Mouse (Mus musculus) limb, embryonic 11.5 days (tissue): ENCODE data around the gene Eif2ak1. TPM values are rescaled to one million over a fixed set of nuclear protein-coding genes. Genes with fewer than 3 reads are reported as not detected.

Experiments
- ATAC-seq: fragments of 200-750 bp; cut with Nextera tagmentation; 2 replicates; pipeline ENCODE4 v1.8.0; 2017; ENCODE audit warnings: low read depth; ENCODE audit not compliant: insufficient number of reproducible peaks, low FRiP score, low TSS enrichment
- DNase-seq: peaks from one replicate; pipeline ENCODE4 v3.0.0-alpha.2; 2015; ENCODE audit warnings: low spot score
- H3K27ac ChIP-seq: fragments of 300-500 bp; sonication (generic); replicated peaks from 2 replicates; pipeline ENCODE4 v1.5.1; 2014; ENCODE audit warnings: low read depth, mild to moderate bottlenecking, low read length
- H3K27me3 ChIP-seq: fragments of 300-500 bp; sonication (generic); 2 replicates; pipeline ENCODE4 v1.6.1; 2014; ENCODE audit warnings: mild to moderate bottlenecking, low read length, mixed read lengths; ENCODE audit not compliant: control insufficient read depth, insufficient read depth
- H3K36me3 ChIP-seq: fragments of 300-500 bp; sonication (generic); 2 replicates; pipeline ENCODE4 v1.6.1; 2014; ENCODE audit warnings: mild to moderate bottlenecking, low read length, moderate library complexity, mixed read lengths; ENCODE audit not compliant: control insufficient read depth, insufficient read depth
- H3K4me1 ChIP-seq: fragments of 300-500 bp; sonication (generic); 2 replicates; pipeline ENCODE4 v1.6.1; 2014; ENCODE audit warnings: low read length, mixed read lengths; ENCODE audit not compliant: control insufficient read depth, insufficient read depth
- H3K4me2 ChIP-seq: fragments of 300-500 bp; sonication (generic); 2 replicates; pipeline ENCODE4 v1.6.1; 2014; ENCODE audit warnings: low read depth, mild to moderate bottlenecking, moderate library complexity; ENCODE audit not compliant: severe bottlenecking
- H3K4me3 ChIP-seq: fragments of 300-500 bp; sonication (generic); 2 replicates; pipeline ENCODE4 v1.5.1; 2014; ENCODE audit warnings: low read depth, low read length
- H3K9ac ChIP-seq: fragments of 300-500 bp; sonication (generic); 2 replicates; pipeline ENCODE4 v1.6.1; 2014; ENCODE audit warnings: mild to moderate bottlenecking, low read length
- H3K9me3 ChIP-seq: fragments of 300-500 bp; sonication (generic); 2 replicates; pipeline ENCODE4 v1.6.1; 2016; ENCODE audit warnings: low read length; ENCODE audit not compliant: control insufficient read depth
- WGBS: fragments of 180-500 bp; shearing (Covaris S2); extraction: QIAGEN DNeasy Blood & Tissue Kit; methylation state at CpG from one replicate; pipeline ENCODE4 v1.1.7; 2014; 5-methylcytosine and 5-hydroxymethylcytosine counted together
- polyA plus RNA-seq: library from polyadenylated mRNA; unstranded; fragments of >200 nt; fragmentation: Nextera tagmentation; extraction: Ambion mirVana; gene quantifications from 2 replicates; pipeline ENCODE4 v1.2.1, GENCODE M21; 2014

The Eif2ak1 gene
- polyA plus RNA-seq, 1 experiment from 2014 or later, result 55.1 TPM

GRCm38 (mm10) chr5:143948361-143948760 is 130.8 kb downstream of the Eif2ak1 start:
- DNase-seq (no peak), ATAC-seq (no peak)
- 86% methylated on average over 12 of the region's 12 CpGs for WGBS
- no peak overlapping the region for H3K27ac ChIP-seq
- H3K27me3 ChIP-seq, result no peaks in the 10 kb centered on the region
- no peaks in the 10 kb centered on the region for H3K36me3 ChIP-seq
- H3K4me1 ChIP-seq, result no peaks in the 10 kb centered on the region
- no peaks in the 10 kb centered on the region for H3K9me3 ChIP-seq
- no peak overlapping the region for H3K4me2 ChIP-seq
- H3K4me3 ChIP-seq, result no peak overlapping the region
- H3K9ac ChIP-seq, result no peak overlapping the region

GRCm38 (mm10) chr5:143950016-143950415 is 132.4 kb downstream of the Eif2ak1 start:
- no peaks in the 10 kb centered on the region for H3K27me3 ChIP-seq
- H3K36me3 ChIP-seq, result no peaks in the 10 kb centered on the region
- H3K4me1 ChIP-seq, result no peaks in the 10 kb centered on the region
- WGBS, result 31% methylated on average over 5 of the region's 5 CpGs
- no peak overlapping the region for H3K9ac ChIP-seq
- H3K4me2 ChIP-seq, result no peak overlapping the region
- no peak overlapping the region for H3K4me3 ChIP-seq
- H3K9me3 ChIP-seq, result no peaks in the 10 kb centered on the region
- DNase-seq, result no peak
- H3K27ac ChIP-seq, result no peak overlapping the region
- no peak for ATAC-seq

Other genes starting within 250 kb of the Eif2ak1 start
- 49.6 and 51.0 TPM in 2 replicates for gene Cyth3, start 195.3 kb upstream of the Eif2ak1 start, polyA plus RNA-seq
- gene Usp42, start 85.5 kb upstream of the Eif2ak1 start, polyA plus RNA-seq, result 33.5 and 39.5 TPM in 2 replicates
- 0.21 TPM in 2 replicates for gene Ankrd61, start 79.9 kb downstream of the Eif2ak1 start, polyA plus RNA-seq
- 111 and 114 TPM in 2 replicates for gene Aimp2, start 92.1 kb downstream of the Eif2ak1 start, polyA plus RNA-seq
- 39.1 and 39.3 TPM in 2 replicates for gene Pms2, start 92.2 kb downstream of the Eif2ak1 start, polyA plus RNA-seq
- 0.69 and 0.87 TPM in 2 replicates for gene Gm42421, start 110.4 kb downstream of the Eif2ak1 start, polyA plus RNA-seq
- gene Rsph10b, start 115.2 kb downstream of the Eif2ak1 start, polyA plus RNA-seq, result 0.68 and 0.73 TPM in 2 replicates
- 110 and 113 TPM in 2 replicates for gene Ccz1, start 197.1 kb downstream of the Eif2ak1 start, polyA plus RNA-seq
- not detected in 2 replicates for gene Ocm, start 208.9 kb downstream of the Eif2ak1 start, polyA plus RNA-seq